Mouse (Mus musculus) CD8-positive naive resting alpha-beta T cell, adult 2 months (primary cell): ENCODE results near the gene Rcan2.

Experiments used
- DNase-seq, 2 experiments: peaks; one replicate each; pipeline ENCODE4 v3.0.0; 2022; ENCODE audit warnings: low read depth in 2 of 2, low spot score in 2 of 2

Gene Rcan2

GRCm38 (mm10) chr17:44013756-44014510, 212.8 kb downstream of the Rcan2 start:
- no peak for DNase-seq

- no peak for DNase-seq
These were observed 215.2 kb downstream of the Rcan2 start for GRCm38 (mm10) chr17:44016314-44016713.

DNA sequence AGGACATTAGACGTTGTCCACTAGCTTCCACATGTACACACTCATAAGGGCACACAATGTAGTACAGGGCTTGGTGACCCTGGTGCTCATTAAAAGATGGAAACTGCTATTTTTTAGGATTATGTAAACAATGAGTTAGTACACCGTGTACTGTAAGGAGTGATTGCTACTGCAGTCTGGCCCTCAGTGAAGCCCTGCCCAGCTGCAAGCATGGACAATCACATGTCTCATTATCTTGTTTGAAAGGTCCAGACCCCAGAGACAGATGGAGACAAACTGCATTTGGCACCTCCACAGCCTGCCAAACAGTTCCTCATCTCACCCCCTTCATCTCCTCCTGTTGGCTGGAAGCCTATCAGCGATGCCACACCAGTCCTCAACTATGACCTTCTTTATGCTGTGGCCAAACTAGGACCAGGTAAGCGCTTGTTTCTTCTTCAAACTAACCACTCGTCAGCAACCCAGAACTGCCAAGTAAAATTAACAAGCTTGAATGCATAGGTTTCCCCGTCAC, 219.6 kb downstream of the Rcan2 start:
- no peak for DNase-seq

- no peak for DNase-seq
These were observed 222.7 kb downstream of the Rcan2 start for GRCm38 (mm10) chr17:44023842-44024241.

- no peak for DNase-seq
These were observed 223.9 kb downstream of the Rcan2 start for GRCm38 (mm10) chr17:44025011-44025410.

DNA sequence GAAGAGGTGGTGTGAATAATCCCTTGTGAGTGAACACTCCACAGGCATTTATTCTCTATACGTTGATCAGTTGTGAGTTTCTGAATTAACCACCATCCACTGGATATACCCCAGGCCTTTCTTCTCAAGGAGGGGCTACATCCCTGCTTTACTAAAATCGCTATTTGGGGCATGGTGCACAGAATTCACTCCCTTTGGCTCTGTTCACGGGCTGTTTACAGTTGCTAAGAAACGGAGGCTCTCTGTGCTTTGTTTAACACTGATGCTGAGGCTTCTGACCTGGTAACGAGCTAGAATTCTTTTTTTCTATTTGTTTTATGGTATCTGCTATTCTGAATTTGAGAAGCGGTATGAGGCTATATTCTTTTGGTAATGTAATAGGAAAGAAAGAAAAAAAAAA, 224.8 kb downstream of the Rcan2 start:
- DNase-seq, result no peak

GRCm38 (mm10) chr17:44026378-44026777, 225.2 kb downstream of the Rcan2 start:
- no peak for DNase-seq

- no peak for DNase-seq
These were observed 225.6 kb downstream of the Rcan2 start for GRCm38 (mm10) chr17:44026786-44027185.

- DNase-seq, result no peak
These were observed 226.2 kb downstream of the Rcan2 start for GRCm38 (mm10) chr17:44027311-44027710.

DNA sequence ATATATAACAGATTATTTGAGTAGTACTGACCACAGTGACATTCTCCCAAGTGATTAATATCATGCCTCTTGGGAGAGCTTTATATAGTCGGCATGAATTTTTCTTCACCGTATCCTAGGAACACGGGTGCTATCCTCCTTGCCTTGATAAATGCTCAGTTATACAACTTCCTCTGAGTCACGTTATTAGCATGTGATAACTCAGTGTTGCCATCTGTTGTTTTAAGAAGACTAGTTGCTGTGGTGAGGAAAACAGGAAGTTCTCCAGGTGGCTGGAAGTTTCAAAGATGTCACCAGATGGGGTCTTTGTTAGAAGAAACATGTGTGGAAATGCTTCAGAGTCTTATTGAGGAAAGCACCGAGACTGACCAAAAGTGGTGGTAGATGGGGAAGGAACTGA, 228.5 kb downstream of the Rcan2 start:
- DNase-seq, result no peak

- DNase-seq, result no peak
These were observed 229.8 kb downstream of the Rcan2 start for GRCm38 (mm10) chr17:44030776-44031587.

DNA sequence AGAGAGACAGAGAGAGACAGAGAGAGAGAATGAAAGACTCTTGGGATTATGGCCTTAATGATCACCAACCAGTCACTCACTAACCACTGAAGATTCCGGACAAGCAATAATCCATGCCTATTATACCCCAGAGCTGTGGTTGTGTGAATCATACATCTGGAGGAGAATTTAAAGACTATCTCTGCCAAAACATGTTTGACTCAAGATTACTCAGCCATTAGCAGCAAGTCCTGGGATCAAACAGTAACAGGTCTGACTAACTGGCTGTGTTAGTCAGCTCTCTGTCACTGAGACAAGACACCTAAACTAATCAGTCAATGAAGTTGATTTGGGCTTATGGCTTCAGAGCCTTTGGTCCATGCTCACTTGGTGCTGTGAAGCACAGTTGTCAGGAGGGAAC, 233.9 kb downstream of the Rcan2 start:
- no peak for DNase-seq

GRCm38 (mm10) chr17:44038656-44039055, 237.5 kb downstream of the Rcan2 start:
- no peak for DNase-seq

DNA sequence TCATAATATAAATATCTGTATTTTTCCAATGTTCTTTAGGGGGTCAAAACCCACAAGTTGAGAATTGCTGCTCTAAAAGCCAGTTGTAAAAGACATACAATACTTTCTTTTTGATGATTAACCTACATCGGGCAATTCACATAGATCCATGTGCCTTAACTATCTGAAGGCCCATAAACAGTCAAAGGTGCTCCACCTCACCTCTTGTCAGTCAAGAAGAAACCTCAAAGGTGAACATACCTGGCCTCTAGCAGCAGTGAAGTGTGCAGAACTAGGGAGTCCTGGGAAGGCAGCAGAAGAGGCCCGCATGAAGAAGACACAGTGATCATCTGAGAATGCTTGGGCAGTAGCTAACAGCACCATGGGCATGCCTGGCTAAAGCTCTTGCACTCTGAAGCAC, 239.3 kb downstream of the Rcan2 start:
- no peak for DNase-seq

DNA sequence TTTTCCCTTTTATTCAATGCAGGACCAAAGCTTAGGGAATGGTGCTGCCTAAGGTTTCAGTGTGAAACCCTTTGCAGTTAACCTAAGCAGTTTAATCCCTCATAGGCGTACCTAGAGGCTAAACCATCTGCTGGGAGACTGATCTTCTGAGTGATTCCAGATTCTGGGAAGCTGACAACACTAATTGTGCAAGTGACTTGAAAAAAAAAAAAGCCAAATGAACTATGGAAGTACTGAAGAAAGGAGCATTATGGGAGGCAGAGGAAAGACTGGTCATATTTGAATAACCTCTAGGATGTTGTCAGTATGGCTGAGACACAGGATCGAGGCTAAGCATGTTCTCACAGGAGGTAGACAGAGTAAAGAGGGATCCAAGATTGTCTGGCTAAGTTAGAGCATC, 241.2 kb downstream of the Rcan2 start:
- DNase-seq, result no peak

DNA sequence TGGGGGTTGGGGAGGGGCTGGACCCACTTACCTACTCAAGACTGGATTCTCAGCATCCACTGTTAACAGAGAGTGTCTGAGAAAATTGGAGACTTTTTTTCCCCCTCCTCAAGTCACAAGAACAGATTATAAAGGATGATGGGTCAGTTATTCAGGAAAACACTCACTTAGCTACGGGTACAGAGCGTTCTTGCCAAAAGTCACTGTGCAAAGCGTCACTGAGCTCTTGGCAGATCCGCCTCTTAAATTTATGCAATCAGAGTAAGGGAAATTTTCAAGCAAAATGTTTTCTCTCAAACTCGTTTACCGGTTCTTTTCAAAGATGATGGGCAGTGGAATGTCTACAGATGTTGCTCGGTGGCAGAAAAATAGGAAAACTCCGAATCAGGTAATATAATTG, 241.7 kb downstream of the Rcan2 start:
- no peak for DNase-seq

GRCm38 (mm10) chr17:44053427-44053826, 252.3 kb downstream of the Rcan2 start:
- DNase-seq, result no peak

GRCm38 (mm10) chr17:44057123-44057522, 256.0 kb downstream of the Rcan2 start:
- DNase-seq, result no peak

DNA sequence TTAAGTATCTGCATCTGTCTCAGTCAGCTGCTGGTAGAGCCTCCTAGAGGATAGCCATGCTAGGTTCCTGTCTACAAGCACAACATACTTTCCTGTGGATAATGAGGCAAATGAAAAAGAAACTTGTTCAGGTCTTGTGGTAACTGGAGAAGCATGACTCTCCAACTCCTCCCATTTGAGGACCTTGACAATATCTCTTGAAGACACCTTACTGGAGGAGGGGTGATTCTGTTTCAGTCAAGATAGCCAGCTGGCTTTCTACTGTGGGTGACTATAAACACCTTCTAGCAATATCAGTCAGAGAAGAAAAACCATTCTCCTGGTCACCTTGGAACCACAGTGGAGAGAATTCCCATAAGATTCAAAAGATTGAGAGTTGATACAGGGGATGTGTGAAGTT, 257.0 kb downstream of the Rcan2 start:
- no peak for DNase-seq

- DNase-seq, result no peak
These were observed 259.6 kb downstream of the Rcan2 start for GRCm38 (mm10) chr17:44060781-44061180.

DNA sequence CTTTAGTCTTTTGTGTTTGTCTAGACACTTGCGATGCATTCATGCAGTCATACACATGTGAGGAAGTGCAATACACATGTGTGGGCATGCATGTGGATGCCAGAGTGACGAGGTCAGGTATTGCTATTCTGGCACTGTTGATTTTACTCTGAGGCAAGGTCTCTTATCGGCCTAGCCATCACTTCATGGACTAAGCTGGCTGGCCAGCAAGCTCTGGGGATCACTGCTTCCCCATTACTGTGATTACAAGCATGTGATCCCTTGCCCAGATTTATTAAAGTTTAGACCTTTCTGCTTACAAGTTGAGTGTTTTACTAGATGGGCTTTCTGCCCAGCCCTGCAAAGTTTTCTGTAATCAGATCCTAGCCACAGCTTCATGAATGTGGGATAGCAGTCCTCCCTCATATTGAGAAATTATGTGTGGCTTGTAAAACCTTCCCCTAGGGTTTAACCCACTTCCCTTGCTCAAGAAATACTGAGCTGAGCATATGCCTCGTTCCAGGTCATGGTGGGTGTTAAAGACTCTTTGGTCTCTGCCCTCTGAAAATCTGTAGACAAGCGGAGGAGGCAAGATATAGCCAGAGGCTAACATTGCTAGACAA, 260.2 kb downstream of the Rcan2 start:
- DNase-seq, result no peak

- DNase-seq, result no peak
These were observed 267.7 kb downstream of the Rcan2 start for GRCm38 (mm10) chr17:44068876-44069275.
